Mouse (Mus musculus) liver, embryonic 14.5 days (tissue): ENCODE data around the gene Tvp23b. TPM values are rescaled to one million over a fixed set of nuclear protein-coding genes. Genes with fewer than 3 reads are reported as not detected.

Experiments
- ATAC-seq: fragments of 200-750 bp; cut with Nextera tagmentation; 2 replicates; pipeline ENCODE4 v1.8.0; 2017; ENCODE audit warnings: moderate number of reproducible peaks, mild to moderate bottlenecking, moderate library complexity; ENCODE audit not compliant: insufficient read depth
- DNase-seq, 3 experiments: peaks; one replicate each; pipeline ENCODE4 v3.0.0-alpha.2; 2012 to 2013; ENCODE audit warnings: low read depth in 3 of 3, low spot score in 3 of 3
- H3K27ac ChIP-seq: fragments of 300-500 bp; sonication (generic); 2 replicates; pipeline ENCODE4 v1.5.1; 2014; ENCODE audit warnings: moderate library complexity, mild to moderate bottlenecking, control low read depth, inconsistent platforms
- H3K27me3 ChIP-seq: fragments of 300-500 bp; sonication (generic); 2 replicates; pipeline ENCODE4 v1.6.1; 2014; ENCODE audit warnings: mild to moderate bottlenecking, low read length, moderate library complexity; ENCODE audit not compliant: control insufficient read depth, insufficient read depth
- H3K36me3 ChIP-seq: fragments of 300-500 bp; sonication (generic); replicated peaks from 2 replicates; pipeline ENCODE4 v1.6.1; 2014; ENCODE audit warnings: low read depth; ENCODE audit not compliant: control insufficient read depth, insufficient read depth
- H3K4me1 ChIP-seq, 2 experiments: fragments of 200-500 bp in 1 of 2; fragments of 300-500 bp in 1 of 2; sonication (generic) in 1 of 2; replicated peaks; 2 replicates each; pipeline ENCODE4 v1.6.1; 2012 to 2014; ENCODE audit warnings: antibody characterized with exemption in 1 of 2, inconsistent platforms in 1 of 2, low read length in 1 of 2; ENCODE audit not compliant: control insufficient read depth in 2 of 2, insufficient read depth in 2 of 2
- H3K4me2 ChIP-seq: fragments of 300-500 bp; sonication (generic); 2 replicates; pipeline ENCODE4 v1.6.1; 2014; ENCODE audit warnings: low read depth, mild to moderate bottlenecking, control low read depth, moderate library complexity
- H3K4me3 ChIP-seq, 2 experiments: fragments of 200-500 bp in 1 of 2; fragments of 300-500 bp in 1 of 2; sonication (generic) in 1 of 2; 2 replicates each; pipeline ENCODE4 v1.5.1; 2012 to 2014; ENCODE audit warnings: low read depth in 2 of 2, low read length in 2 of 2, mild to moderate bottlenecking in 2 of 2, control low read depth in 1 of 2, inconsistent platforms in 1 of 2, moderate library complexity in 1 of 2; ENCODE audit not compliant: insufficient read depth in 1 of 2
- H3K9ac ChIP-seq: fragments of 300-500 bp; sonication (generic); replicated peaks from 2 replicates; pipeline ENCODE4 v1.6.1; 2014; ENCODE audit warnings: mild to moderate bottlenecking, control low read depth, moderate library complexity
- H3K9me3 ChIP-seq: fragments of 300-500 bp; sonication (generic); 2 replicates; pipeline ENCODE4 v1.6.1; 2016; ENCODE audit warnings: low read length, mixed read lengths; ENCODE audit not compliant: control insufficient read depth
- CTCF ChIP-seq: IDR thresholded peaks from 2 replicates; pipeline ENCODE4 v1.5.1; 2016; ENCODE audit warnings: antibody characterized with exemption, low read depth, control low read depth
- EP300 ChIP-seq: IDR thresholded peaks from 2 replicates; pipeline ENCODE4 v1.6.1; 2016; ENCODE audit warnings: antibody characterized with exemption, low read depth
- WGBS: fragments of 180-500 bp; shearing (Covaris S2); extraction: QIAGEN DNeasy Blood & Tissue Kit; methylation state at CpG from one replicate; pipeline ENCODE4 v1.1.7; 2014; ENCODE audit not compliant: insufficient replicate concordance; 5-methylcytosine and 5-hydroxymethylcytosine counted together
- polyA plus RNA-seq, 2 experiments: library from polyadenylated mRNA; depleted of rRNA in 1 of 2; stranded (reverse) in 1 of 2; unstranded in 1 of 2; fragments of >200 nt; fragmentation: Nextera tagmentation in 1 of 2; extraction: Ambion mirVana in 1 of 2; gene quantifications; 2 replicates each; pipeline versions ENCODE4 v1.2.1 to v1.2.3; 2012 to 2014

Gene Tvp23b
- polyA plus RNA-seq (2012; rRNA removed) (8.5 and 12.9 TPM in 2 replicates), polyA plus RNA-seq (2014; fragmentation: Nextera tagmentation; extraction: Ambion mirVana) (25.3 and 26.3 TPM in 2 replicates)

DNA sequence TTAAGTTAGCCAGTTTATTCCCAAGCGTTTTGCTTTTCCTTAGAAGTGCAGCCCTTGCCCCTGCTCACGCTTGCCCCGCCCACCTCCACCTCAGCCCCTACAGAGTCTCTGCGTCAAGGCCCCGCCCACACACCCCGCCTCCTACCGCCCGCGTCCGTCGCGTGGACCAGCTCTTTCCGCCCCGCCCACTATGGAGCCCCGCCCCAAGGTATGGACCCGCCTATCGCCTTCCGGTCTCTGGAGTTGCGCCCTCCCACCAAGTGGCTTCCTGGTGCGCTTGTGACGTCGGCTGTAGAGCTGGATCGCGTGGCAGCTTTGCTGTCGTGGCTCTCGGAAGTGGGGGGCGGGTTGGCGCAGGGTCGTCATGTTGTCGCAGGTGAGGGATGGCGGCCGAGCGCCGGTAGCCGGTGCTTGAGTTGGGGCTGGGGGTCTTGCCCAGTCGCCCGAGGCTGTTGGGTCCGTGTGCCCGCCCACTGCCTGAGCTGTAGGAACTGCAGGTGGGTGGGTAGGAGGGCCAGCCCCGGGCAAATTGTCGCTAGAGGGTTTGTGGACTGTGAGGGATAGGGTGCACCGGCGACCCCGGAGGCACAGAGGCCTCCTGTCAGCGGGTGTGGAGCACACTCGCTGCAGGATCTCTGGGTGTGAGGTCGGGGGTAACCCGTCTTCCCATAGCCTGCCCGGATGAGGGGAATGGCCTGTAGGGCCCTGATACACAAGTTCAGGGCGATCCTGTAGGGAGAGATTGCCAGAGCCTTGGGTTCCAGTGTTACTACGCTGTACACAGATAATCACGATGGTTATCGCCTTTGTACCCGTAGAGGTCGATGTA is at the start of gene Tvp23b:
TSS of gene Tvp23b (plus strand) at position 236 of the 829 bp plus-strand sequence.
- H3K9me3 ChIP-seq: no peaks in the 10 kb centered on the region
- ATAC-seq: peak; percentile 94
- no peaks in the 10 kb centered on the region for H3K27me3 ChIP-seq
- DNase-seq: peak; percentile 92 to 95 (median 92)
- H3K4me2 ChIP-seq: peak within 1 kb of the TSS; percentile 83
- peak within 1 kb of the TSS; percentile 73 to 82 for H3K4me3 ChIP-seq
- peaks cover 0 to 5% of the 10 kb centered on the region in 2 experiments; a peak in 2 of 4 replicates for H3K4me1 ChIP-seq
- under 1% methylated on average over 55 of the region's 55 CpGs for WGBS
- H3K27ac ChIP-seq: peak within 1 kb of the TSS; percentile 5
- peak within 1 kb of the TSS; percentile 80 for H3K9ac ChIP-seq
- TF ChIP-seq EP300: no peak; the same call in 1 of the 2 replicates
- TF ChIP-seq CTCF: peak; percentile 10; the same call in 1 of the 2 replicates
- no peaks in the 10 kb centered on the region for H3K36me3 ChIP-seq

DNA sequence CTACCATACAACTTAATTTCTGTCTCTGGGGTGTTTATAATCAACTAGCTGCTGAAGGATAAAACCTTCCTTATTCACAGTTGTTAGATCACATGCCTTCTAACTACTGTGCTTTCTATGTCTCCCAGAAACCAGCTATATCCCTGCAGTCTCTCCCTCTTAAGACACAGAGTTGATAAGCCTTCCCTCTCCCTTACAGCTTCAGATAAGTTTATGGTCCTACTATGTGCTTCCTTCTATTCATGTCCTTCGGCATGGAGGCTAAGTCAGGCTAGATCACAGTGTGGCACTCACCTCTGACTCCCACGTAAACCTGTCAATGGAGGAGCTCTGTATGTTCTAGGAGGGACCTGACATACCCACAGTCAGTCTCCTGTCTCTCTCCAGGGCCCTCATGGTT is 48.9 kb upstream of the Tvp23b start:
- H3K36me3 ChIP-seq: no peaks in the 10 kb centered on the region
- DNase-seq: no peak
- H3K4me3 ChIP-seq: no peak overlapping the region
- H3K4me2 ChIP-seq: no peak overlapping the region
- H3K27ac ChIP-seq: no peak overlapping the region
- H3K4me1 ChIP-seq: 0 out of 4 replicates have a peak, but pooled peaks cover 0 to 3% of the 10 kb centered on the region in 2 experiments
- no peak for ATAC-seq
- H3K9me3 ChIP-seq: no peaks in the 10 kb centered on the region
- TF ChIP-seq CTCF (no peak), EP300 (no peak)
- WGBS: 58% methylated on average over 2 of the region's 2 CpGs
- H3K9ac ChIP-seq: no peak overlapping the region
- no peaks in the 10 kb centered on the region for H3K27me3 ChIP-seq

DNA sequence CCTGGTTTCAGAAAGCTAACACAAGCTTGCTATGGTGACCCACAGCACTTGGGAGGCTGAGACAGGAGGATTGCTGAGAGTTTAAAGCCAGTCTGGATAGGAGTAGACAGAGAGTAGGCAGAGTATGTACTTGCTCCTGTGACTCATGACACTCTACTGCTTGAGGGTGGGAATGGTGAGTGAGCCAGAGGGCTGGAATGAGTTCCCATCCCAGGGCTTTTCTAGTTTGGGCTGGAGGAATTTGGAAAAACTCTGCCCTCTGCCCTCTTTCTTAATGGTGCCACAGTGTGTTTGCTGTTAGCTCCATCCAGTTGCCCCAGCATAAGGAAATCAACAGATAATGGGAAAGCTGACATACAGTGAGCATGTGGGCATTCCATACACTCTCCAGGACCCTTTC is 47.3 kb upstream of the Tvp23b start:
- Histone ChIP-seq H3K4me3 (no peak overlapping the region), H3K36me3 (no peaks in the 10 kb centered on the region), H3K9me3 (no peaks in the 10 kb centered on the region), H3K27ac (no peak overlapping the region), H3K4me1 (0 out of 4 replicates have a peak, but pooled peaks cover 0 to under 1% of the 10 kb centered on the region in 2 experiments), H3K4me2 (no peak overlapping the region), H3K27me3 (no peaks in the 10 kb centered on the region), H3K9ac (no peak overlapping the region)
- TF ChIP-seq CTCF (no peak), EP300 (no peak)
- ATAC-seq (no peak), DNase-seq (no peak)

DNA sequence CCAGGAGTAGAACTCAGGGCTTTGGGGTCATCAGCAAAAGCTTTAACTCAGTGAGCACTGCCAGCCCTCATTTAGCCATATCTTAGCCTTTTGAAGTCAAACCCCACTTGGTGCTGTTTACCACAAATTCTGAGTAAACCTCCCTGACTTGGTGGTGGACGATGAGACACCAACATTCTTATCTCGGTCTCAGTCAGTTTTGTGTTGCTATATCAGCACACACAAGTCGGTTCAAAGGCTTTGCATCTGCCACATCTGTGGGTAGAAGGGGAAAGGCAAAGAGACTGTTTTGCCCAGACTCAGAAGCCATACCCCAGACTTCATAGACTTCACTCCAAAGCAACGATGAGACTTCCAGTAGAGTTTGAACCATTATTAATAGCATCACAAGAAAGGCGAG is 34.7 kb upstream of the Tvp23b start:
- WGBS: 21% methylated on average over 5 of the region's 5 CpGs
- TF ChIP-seq EP300 (peak; percentile 37), CTCF (no peak)
- H3K27me3 ChIP-seq: no peaks in the 10 kb centered on the region

DNA sequence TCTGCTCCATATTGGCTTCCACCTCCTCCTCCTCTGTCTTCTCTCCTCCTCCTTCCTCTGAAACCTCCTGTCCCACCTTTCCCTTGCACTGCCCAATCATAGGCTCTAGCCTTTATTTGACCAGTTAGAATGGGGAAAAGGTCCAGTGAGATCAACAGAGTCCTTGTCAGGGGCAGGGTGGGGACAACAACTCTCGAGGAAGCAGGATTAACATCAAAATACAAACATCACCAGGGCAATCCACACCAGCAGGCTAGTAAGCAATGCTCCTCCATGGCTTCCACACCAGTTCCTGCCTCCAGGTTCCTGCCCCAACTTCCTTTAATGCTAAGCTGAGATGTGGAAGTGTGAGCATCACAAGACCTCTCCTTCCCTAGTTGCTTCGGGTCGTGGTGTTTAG is 33.5 kb upstream of the Tvp23b start:
- no peak for ATAC-seq
- no peaks in the 10 kb centered on the region for H3K36me3 ChIP-seq
- peaks cover 0 to 13% of the 10 kb centered on the region in 2 experiments; a peak in 3 of 4 replicates for H3K4me1 ChIP-seq
- H3K4me3 ChIP-seq: no peak overlapping the region
- no peak for DNase-seq
- 39% methylated on average over 3 of the region's 3 CpGs for WGBS
- H3K9me3 ChIP-seq: no peaks in the 10 kb centered on the region
- no peak overlapping the region for H3K4me2 ChIP-seq
- no peak overlapping the region for H3K27ac ChIP-seq
- no peaks in the 10 kb centered on the region for H3K27me3 ChIP-seq
- H3K9ac ChIP-seq: no peak overlapping the region
- TF ChIP-seq CTCF: no peak
- no peak for TF ChIP-seq EP300

More for the DNA sequence above, 34.7 kb upstream of the Tvp23b start:
- Histone ChIP-seq H3K4me1 (peaks cover 0 to 13% of the 10 kb centered on the region in 2 experiments; a peak in 3 of 4 replicates), H3K4me2 (no peak overlapping the region), H3K9me3 (no peaks in the 10 kb centered on the region), H3K9ac (no peak overlapping the region), H3K36me3 (no peaks in the 10 kb centered on the region), H3K4me3 (no peak overlapping the region), H3K27ac (no peak overlapping the region)
- ATAC-seq (peak; percentile 18; the same call in 1 of the 2 replicates), DNase-seq (no peak)
